In the genomic region with DNA sequence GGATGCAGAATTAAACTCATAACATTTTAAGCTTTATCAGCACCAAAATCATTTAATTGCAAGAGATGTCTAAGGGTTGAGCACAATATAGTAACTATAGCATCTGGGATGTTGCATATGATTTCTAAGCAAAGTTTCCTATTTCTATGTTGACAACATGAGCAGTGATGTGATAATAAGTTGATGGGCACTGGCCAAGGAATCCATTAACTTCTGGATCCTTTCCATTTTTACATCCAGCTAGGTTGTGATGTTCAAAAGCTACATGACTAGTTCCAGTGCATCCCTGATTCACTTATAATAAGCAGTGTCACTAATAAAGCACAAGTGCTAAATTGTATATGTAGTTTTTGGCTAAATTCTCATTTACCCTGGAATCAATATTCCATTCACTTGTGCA, we compare ENCODE assay signal across 19 mouse cellular contexts.
"Had no signal": no experiment of that assay in that cellular context is flagged by ENCODE, and none has a peak within 500 bp of the region (broad histone marks: within the 10 kb centered on the region; RNA-seq: fewer than 3 reads in every experiment).

No protein-coding gene starts in this region.

- H3K4me2 ChIP-seq: kidney, embryonic 15.5 days; liver, embryonic 11.5 days; lung, embryonic 14.5 days; midbrain, embryonic 15.5 days had no signal

- ATAC-seq: liver, postnatal 0 days; lung, postnatal 0 days; midbrain, embryonic 15.5 days had no signal

- H3K27me3 ChIP-seq: kidney, embryonic 15.5 days; midbrain, embryonic 15.5 days had no signal

- H3K27ac ChIP-seq: kidney, embryonic 15.5 days; left cerebral cortex, adult 2 months; liver, embryonic 14.5 days; macrophage; midbrain, embryonic 15.5 days had no signal

- H3K4me1 ChIP-seq: kidney, embryonic 15.5 days; midbrain, embryonic 15.5 days had no signal

- H3K9me3 ChIP-seq: kidney, embryonic 15.5 days; midbrain, embryonic 15.5 days had no signal

- H3K9ac ChIP-seq: kidney, embryonic 15.5 days; liver, embryonic 14.5 days; liver, postnatal 0 days; lung, embryonic 14.5 days; midbrain, embryonic 15.5 days had no signal

- H3K36me3 ChIP-seq: kidney, embryonic 15.5 days; midbrain, embryonic 15.5 days had no signal

- DNase-seq: kidney, adult 11 months; kidney, adult 8-10 months; kidney, postnatal 10 days; kidney, postnatal 36 days; layer of hippocampus, postnatal 36 days; liver, postnatal 0 days; lung, embryonic 14.5 days; right cerebral cortex, postnatal 25 days; spleen, adult 18-20 months; thymus, adult 18-20 months; thymus, postnatal 36 days had no signal

- H3K4me3 ChIP-seq: kidney, embryonic 15.5 days; left cerebral cortex, adult 2 months; midbrain, embryonic 15.5 days; myocyte had no signal
